Mouse (Mus musculus) stomach, embryonic 15.5 days (tissue): ENCODE results near the gene St7l. TPM values are rescaled to one million over a fixed set of nuclear protein-coding genes. Genes with fewer than 3 reads are reported as not detected.
"Not testable (repeated sequence)": the region's sequence is repeated elsewhere in the genome, so short reads cannot be mapped to it uniquely, and the experiment has no call there.

Source experiments
- ATAC-seq: fragments of 200-750 bp; cut with Nextera tagmentation; 2 replicates; pipeline ENCODE4 v1.8.0; 2017; ENCODE audit warnings: low read depth, moderate number of reproducible peaks, moderate TSS enrichment; ENCODE audit not compliant: insufficient read depth, low FRiP score
- H3K27ac ChIP-seq: fragments of 300-500 bp; sonication (generic); 2 replicates; pipeline ENCODE4 v1.5.1; 2015; ENCODE audit warnings: mild to moderate bottlenecking, inconsistent platforms
- H3K27me3 ChIP-seq: fragments of 300-500 bp; sonication (generic); replicated peaks from 2 replicates; pipeline ENCODE4 v1.6.1; 2015; ENCODE audit warnings: inconsistent platforms
- H3K36me3 ChIP-seq: fragments of 300-500 bp; sonication (generic); 2 replicates; pipeline ENCODE4 v1.6.1; 2015; ENCODE audit warnings: inconsistent platforms
- H3K4me1 ChIP-seq: fragments of 300-500 bp; sonication (generic); 2 replicates; pipeline ENCODE4 v1.6.1; 2015; ENCODE audit warnings: inconsistent platforms
- H3K4me2 ChIP-seq: fragments of 300-500 bp; sonication (generic); 2 replicates; pipeline ENCODE4 v1.6.1; 2015; ENCODE audit warnings: mild to moderate bottlenecking, inconsistent platforms
- H3K4me3 ChIP-seq: fragments of 300-500 bp; sonication (generic); replicated peaks from 2 replicates; pipeline ENCODE4 v1.5.1; 2015; ENCODE audit warnings: inconsistent platforms
- H3K9ac ChIP-seq: fragments of 300-500 bp; sonication (generic); 2 replicates; pipeline ENCODE4 v1.6.1; 2015; ENCODE audit warnings: inconsistent platforms
- H3K9me3 ChIP-seq: fragments of 300-500 bp; sonication (generic); 2 replicates; pipeline ENCODE4 v1.6.1; 2016; ENCODE audit warnings: inconsistent platforms
- WGBS: fragments of 180-500 bp; shearing (Covaris S2); methylation state at CpG from one replicate; pipeline ENCODE4 v1.1.7; 2015; 5-methylcytosine and 5-hydroxymethylcytosine counted together
- polyA plus RNA-seq: library from polyadenylated mRNA; unstranded; fragments of >200 nt; fragmentation: Nextera tagmentation; extraction: Ambion mirVana; gene quantifications from 2 replicates; pipeline ENCODE4 v1.2.1, GENCODE M21; 2015

St7l gene
- polyA plus RNA-seq, 1 experiment from 2014 or later, result 34.4 TPM

GRCm38 (mm10) chr3:104846601-104847000, 17.2 kb upstream of the St7l start:
- no peak for ATAC-seq
- Histone ChIP-seq H3K9ac (no peak overlapping the region), H3K4me2 (no peak overlapping the region), H3K27me3 (no peaks in the 10 kb centered on the region), H3K9me3 (no peaks in the 10 kb centered on the region), H3K4me1 (no peaks in the 10 kb centered on the region), H3K4me3 (no peak overlapping the region), H3K27ac (no peak overlapping the region), H3K36me3 (peaks cover 18% of the 10 kb centered on the region; the same call in 1 of the 2 replicates)
- 85% methylated on average over 4 of the region's 4 CpGs for WGBS

DNA sequence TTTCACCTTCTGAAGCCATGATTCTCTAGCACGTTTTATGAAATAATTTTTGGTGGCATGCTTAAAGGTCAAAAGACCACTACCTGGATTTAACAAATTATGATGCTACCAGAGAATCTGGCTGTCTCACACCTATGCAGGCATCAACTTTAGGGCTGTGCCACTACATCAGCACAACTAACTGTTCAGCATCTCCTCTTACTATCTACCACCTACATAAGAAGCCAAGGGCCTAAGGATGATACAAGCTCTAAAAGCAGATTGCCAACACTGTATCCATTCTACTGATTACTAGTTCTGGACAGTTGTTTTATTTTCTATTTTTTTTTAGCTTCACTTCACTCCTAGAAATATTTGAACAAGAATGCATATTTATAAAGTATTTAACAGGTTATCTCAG, 9.3 kb upstream of the St7l start:
- 96% methylated on average over 1 of the region's 1 CpGs for WGBS
- no peak for ATAC-seq
- H3K4me2 ChIP-seq, result no peak overlapping the region
- H3K9me3 ChIP-seq, result no peaks in the 10 kb centered on the region
- H3K36me3 ChIP-seq, result peaks cover 8% of the 10 kb centered on the region; the same call in 1 of the 2 replicates
- H3K4me1 ChIP-seq, result no peaks in the 10 kb centered on the region
- no peaks in the 10 kb centered on the region for H3K27me3 ChIP-seq
- no peak overlapping the region for H3K27ac ChIP-seq
- H3K4me3 ChIP-seq, result no peak overlapping the region
- no peak overlapping the region for H3K9ac ChIP-seq

GRCm38 (mm10) chr3:104854866-104855265, 8.9 kb upstream of the St7l start:
- Histone ChIP-seq H3K4me3 (no peak overlapping the region), H3K4me1 (no peaks in the 10 kb centered on the region), H3K27ac (no peak overlapping the region), H3K27me3 (no peaks in the 10 kb centered on the region), H3K4me2 (no peak overlapping the region), H3K36me3 (peaks cover 8% of the 10 kb centered on the region; the same call in 1 of the 2 replicates), H3K9ac (no peak overlapping the region), H3K9me3 (no peaks in the 10 kb centered on the region)
- ATAC-seq, result no peak

- H3K4me1 ChIP-seq, result no peaks in the 10 kb centered on the region
- no peak overlapping the region for H3K27ac ChIP-seq
- H3K27me3 ChIP-seq, result no peaks in the 10 kb centered on the region
- no peaks in the 10 kb centered on the region for H3K9me3 ChIP-seq
- WGBS, result 68% methylated on average over 1 of the region's 1 CpGs
- H3K4me3 ChIP-seq, result no peak overlapping the region
- ATAC-seq, result no peak
- H3K36me3 ChIP-seq, result peaks cover 8% of the 10 kb centered on the region; the same call in 1 of the 2 replicates
- H3K4me2 ChIP-seq, result no peak overlapping the region
- H3K9ac ChIP-seq, result no peak overlapping the region
These were observed 7.7 kb upstream of the St7l start for GRCm38 (mm10) chr3:104856106-104856505.

GRCm38 (mm10) chr3:104858560-104858959, 5.2 kb upstream of the St7l start:
- H3K36me3 ChIP-seq, result peaks cover 8% of the 10 kb centered on the region; the same call in 1 of the 2 replicates
- no peak for ATAC-seq

GRCm38 (mm10) chr3:104864651-104865340, 991 bp downstream of the St7l start:
- WGBS, result under 1% methylated on average over 48 of the region's 48 CpGs
- Histone ChIP-seq H3K4me1 (peaks cover 11% of the 10 kb centered on the region), H3K4me2 (peak overlapping the region; percentile 72), H3K4me3 (peak overlapping the region; percentile 99), H3K27ac (peak overlapping the region; percentile 94), H3K9me3 (no peaks in the 10 kb centered on the region), H3K27me3 (no peaks in the 10 kb centered on the region), H3K36me3 (no peaks in the 10 kb centered on the region), H3K9ac (peak overlapping the region; percentile 99)
- peak; percentile 88 for ATAC-seq

More at GRCm38 (mm10) chr3:104858560-104858959, 5.2 kb upstream of the St7l start:
- Histone ChIP-seq H3K9ac (no peak overlapping the region), H3K4me2 (no peak overlapping the region), H3K27me3 (no peaks in the 10 kb centered on the region), H3K27ac (no peak overlapping the region), H3K4me3 (no peak overlapping the region), H3K4me1 (peaks cover 3% of the 10 kb centered on the region; the same call in 1 of the 2 replicates), H3K9me3 (no peaks in the 10 kb centered on the region)
- 90% methylated on average over 1 of the region's 1 CpGs for WGBS

- WGBS, result under 1% methylated on average over 12 of the region's 12 CpGs
- peak overlapping the region; percentile 72 for H3K4me2 ChIP-seq
- peak; percentile 42; the same call in 1 of the 2 replicates for ATAC-seq
- peak overlapping the region; percentile 94 for H3K27ac ChIP-seq
- no peaks in the 10 kb centered on the region for H3K36me3 ChIP-seq
- H3K4me3 ChIP-seq, result peak overlapping the region; percentile 99
- H3K4me1 ChIP-seq, result peaks cover 11% of the 10 kb centered on the region
- H3K9me3 ChIP-seq, result no peaks in the 10 kb centered on the region
- peak overlapping the region; percentile 99 for H3K9ac ChIP-seq
- no peaks in the 10 kb centered on the region for H3K27me3 ChIP-seq
These were observed 1.6 kb downstream of the St7l start for GRCm38 (mm10) chr3:104865341-104865788.

DNA sequence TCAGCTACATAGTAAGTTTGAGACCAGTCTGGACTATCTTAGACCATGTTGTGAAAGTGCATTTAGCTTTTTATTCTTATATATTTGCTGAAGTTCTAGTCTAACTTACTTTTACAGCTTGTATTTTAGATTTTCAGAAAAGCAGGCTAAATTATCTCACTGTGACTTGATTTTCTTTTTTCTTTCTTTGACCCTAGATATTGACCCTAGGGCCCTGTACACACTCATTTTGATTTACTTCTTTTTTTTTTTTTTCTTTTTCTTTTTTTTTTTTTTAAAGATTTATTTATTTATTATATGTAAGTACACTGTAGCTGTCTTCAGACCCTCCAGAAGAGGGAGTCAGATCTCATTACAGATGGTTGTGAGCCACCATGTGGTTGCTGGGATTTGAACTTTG, 2.9 kb downstream of the St7l start:
- not testable (repeated sequence) for H3K9me3 ChIP-seq, H3K36me3 ChIP-seq, H3K27me3 ChIP-seq, ATAC-seq, H3K4me3 ChIP-seq, H3K27ac ChIP-seq, H3K9ac ChIP-seq
- Histone ChIP-seq H3K4me2 (peak overlapping the region; percentile 72; the same call in 1 of the 2 replicates), H3K4me1 (peaks cover 11% of the 10 kb centered on the region)

- H3K9ac ChIP-seq, result no peak overlapping the region
- H3K4me3 ChIP-seq, result no peak overlapping the region
- no peaks in the 10 kb centered on the region for H3K9me3 ChIP-seq
- H3K27me3 ChIP-seq, result no peaks in the 10 kb centered on the region
- no peak overlapping the region for H3K4me2 ChIP-seq
- ATAC-seq, result no peak
- H3K27ac ChIP-seq, result no peak overlapping the region
- H3K36me3 ChIP-seq, result peaks cover 18% of the 10 kb centered on the region; the same call in 1 of the 2 replicates
- H3K4me1 ChIP-seq, result peaks cover 8% of the 10 kb centered on the region
These were observed 5.8 kb downstream of the St7l start for GRCm38 (mm10) chr3:104869611-104870010.

DNA sequence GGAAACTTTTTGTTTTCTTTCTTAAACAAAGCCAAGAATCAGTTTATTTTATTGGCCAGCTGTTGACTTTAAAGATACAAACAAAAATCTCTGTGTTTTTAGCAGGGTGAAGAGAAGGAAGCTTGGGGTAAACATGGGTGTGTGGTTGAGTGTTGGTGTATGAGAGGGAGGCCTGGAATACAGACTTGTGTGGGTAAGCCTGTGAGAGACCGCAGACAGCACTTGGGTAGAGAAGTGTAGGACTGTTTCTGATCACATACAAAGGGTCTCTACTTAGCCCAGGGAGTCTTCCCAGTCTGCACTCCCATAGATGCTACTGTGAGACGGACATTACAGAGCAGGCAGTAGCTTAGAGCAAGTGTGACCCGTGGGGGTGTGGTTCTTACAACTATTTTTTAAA, 24.8 kb downstream of the St7l start:
- Histone ChIP-seq H3K27me3 (no peaks in the 10 kb centered on the region), H3K4me3 (no peak overlapping the region), H3K27ac (no peak overlapping the region), H3K9ac (no peak overlapping the region), H3K36me3 (peaks cover 31% of the 10 kb centered on the region), H3K9me3 (no peaks in the 10 kb centered on the region), H3K4me2 (no peak overlapping the region), H3K4me1 (0 out of 2 replicates have a peak, but pooled peaks cover 7% of the 10 kb centered on the region)
- ATAC-seq, result no peak
- WGBS, result 78% methylated on average over 3 of the region's 3 CpGs

DNA sequence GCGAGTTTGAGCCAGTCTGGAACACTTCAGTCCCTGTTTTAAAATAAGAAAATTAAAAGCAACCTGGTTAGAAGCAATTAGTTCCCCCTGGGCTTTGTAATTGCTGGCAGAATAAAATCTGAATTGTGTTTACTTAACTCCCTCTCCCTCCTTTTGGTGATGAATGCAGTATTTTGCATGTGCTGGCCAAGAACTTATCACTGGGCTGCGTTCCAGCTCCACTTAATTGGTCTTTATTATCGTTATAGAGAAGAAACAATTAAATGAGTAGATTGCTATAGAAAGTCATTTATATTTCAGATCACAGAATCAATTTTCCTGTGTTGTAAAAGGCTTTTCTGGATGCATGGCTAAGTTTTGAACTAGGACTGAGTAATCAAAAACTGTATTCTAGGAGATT, 32.3 kb downstream of the St7l start:
- no peaks in the 10 kb centered on the region for H3K27me3 ChIP-seq
- H3K4me1 ChIP-seq, result no peaks in the 10 kb centered on the region
- H3K27ac ChIP-seq, result no peak overlapping the region
- H3K9me3 ChIP-seq, result no peaks in the 10 kb centered on the region
- 81% methylated on average over 3 of the region's 3 CpGs for WGBS
- H3K9ac ChIP-seq, result no peak overlapping the region
- no peak overlapping the region for H3K4me2 ChIP-seq
- H3K36me3 ChIP-seq, result peaks cover 24% of the 10 kb centered on the region
- no peak for ATAC-seq
- no peak overlapping the region for H3K4me3 ChIP-seq

DNA sequence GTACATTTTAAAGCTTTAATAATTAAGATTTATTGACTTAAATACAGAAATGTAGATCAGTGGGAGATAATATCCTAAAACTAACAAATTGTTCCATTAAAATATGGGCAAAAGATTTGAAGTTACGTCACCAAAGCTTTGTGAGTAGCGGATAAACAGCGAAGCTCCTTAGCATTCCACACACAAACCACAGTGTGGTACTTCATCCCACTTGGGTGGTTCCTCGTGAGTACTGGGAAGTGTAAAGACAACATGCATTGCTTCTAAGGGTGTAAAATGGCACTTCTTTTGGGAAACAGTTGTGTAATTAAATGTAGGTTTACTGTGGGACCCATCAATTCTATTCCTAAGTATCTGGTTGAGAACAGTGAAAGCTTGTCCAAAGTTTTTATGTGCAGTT, 37.3 kb downstream of the St7l start:
- H3K36me3 ChIP-seq, result peaks cover 13% of the 10 kb centered on the region; the same call in 1 of the 2 replicates
- no peak overlapping the region for H3K27ac ChIP-seq
- no peak overlapping the region for H3K4me2 ChIP-seq
- H3K9me3 ChIP-seq, result no peaks in the 10 kb centered on the region
- H3K27me3 ChIP-seq, result no peaks in the 10 kb centered on the region
- 90% methylated on average over 4 of the region's 4 CpGs for WGBS
- no peak overlapping the region for H3K9ac ChIP-seq
- no peak for ATAC-seq
- H3K4me3 ChIP-seq, result no peak overlapping the region
- no peaks in the 10 kb centered on the region for H3K4me1 ChIP-seq
